Mouse (Mus musculus): Measurements from ENCODE around the gene Rbms2.
"Not testable (repeated sequence)": the region's sequence is repeated elsewhere in the genome, so short reads cannot be mapped to it uniquely, and the experiment has no call there.

Rbms2 gene

GRCm38 (mm10) chr10:128179989-128180388 lies at the start of gene Rbms2:
TSS of gene Rbms2 (minus strand) at chr10:128180297.
- DNase-seq = no peak

GRCm38 (mm10) chr10:128228009-128228408 lies 47.9 kb upstream of the Rbms2 start:
- no peak for DNase-seq

- DNase-seq = no peak
These were observed 47.5 kb upstream of the Rbms2 start for GRCm38 (mm10) chr10:128227592-128227991.

GRCm38 (mm10) chr10:128225538-128225937 lies 45.4 kb upstream of the Rbms2 start, which contains the start of gene Mip:
TSS of gene Mip (plus strand) at chr10:128225838.
- DNase-seq = no peak

- no peak for DNase-seq
These were observed 45.0 kb upstream of the Rbms2 start for GRCm38 (mm10) chr10:128225064-128225463.

GRCm38 (mm10) chr10:128221533-128222286 lies 41.6 kb upstream of the Rbms2 start:
- DNase-seq = no peak

- DNase-seq = no peak
These were observed 38.5 kb upstream of the Rbms2 start for GRCm38 (mm10) chr10:128218387-128219117.

- no peak for DNase-seq
These were observed 34.9 kb upstream of the Rbms2 start for GRCm38 (mm10) chr10:128214981-128215380.

- DNase-seq = not testable (repeated sequence)
These were observed 34.0 kb upstream of the Rbms2 start for GRCm38 (mm10) chr10:128214112-128214511.

- DNase-seq = peak; percentile 80 to 82
These were observed 32.8 kb upstream of the Rbms2 start for GRCm38 (mm10) chr10:128212871-128213323.

GRCm38 (mm10) chr10:128212148-128212547 lies 32.1 kb upstream of the Rbms2 start:
- DNase-seq = no peak

GRCm38 (mm10) chr10:128211390-128212108 lies 31.5 kb upstream of the Rbms2 start, which contains the start of gene Spryd4:
TSS of gene Spryd4 (minus strand) at chr10:128211807.
- DNase-seq = peak; percentile 91 to 93

GRCm38 (mm10) chr10:128210954-128211353 lies 30.9 kb upstream of the Rbms2 start:
- DNase-seq = no peak

GRCm38 (mm10) chr10:128210131-128210530 lies 30.0 kb upstream of the Rbms2 start:
- DNase-seq = no peak

- no peak for DNase-seq
These were observed 29.4 kb upstream of the Rbms2 start for GRCm38 (mm10) chr10:128209311-128210009.

- no peak for DNase-seq
These were observed 28.2 kb upstream of the Rbms2 start for GRCm38 (mm10) chr10:128208326-128208725.

GRCm38 (mm10) chr10:128204941-128205340 lies 24.8 kb upstream of the Rbms2 start:
- DNase-seq = no peak

- no peak for DNase-seq
These were observed 21.8 kb upstream of the Rbms2 start for GRCm38 (mm10) chr10:128201856-128202255.

GRCm38 (mm10) chr10:128194551-128195461 lies 14.7 kb upstream of the Rbms2 start:
- DNase-seq = peak; percentile 29 to 44

GRCm38 (mm10) chr10:128194024-128194550 lies 14.0 kb upstream of the Rbms2 start, which contains the start of gene Gls2:
TSS of gene Gls2 (plus strand) at chr10:128194457.
- peak; percentile 72 to 73 for DNase-seq

GRCm38 (mm10) chr10:128193113-128193512 lies 13.0 kb upstream of the Rbms2 start:
- DNase-seq = no peak

Data from B cell, adult 2 months (primary cell).